Mouse (Mus musculus) 416B (cell line): ENCODE measurements around the gene Psmg3.

Experiments
- DNase-seq: peaks from one replicate; pipeline ENCODE4 v3.0.0; 2011; ENCODE audit warnings: low read depth

The Psmg3 gene

DNA sequence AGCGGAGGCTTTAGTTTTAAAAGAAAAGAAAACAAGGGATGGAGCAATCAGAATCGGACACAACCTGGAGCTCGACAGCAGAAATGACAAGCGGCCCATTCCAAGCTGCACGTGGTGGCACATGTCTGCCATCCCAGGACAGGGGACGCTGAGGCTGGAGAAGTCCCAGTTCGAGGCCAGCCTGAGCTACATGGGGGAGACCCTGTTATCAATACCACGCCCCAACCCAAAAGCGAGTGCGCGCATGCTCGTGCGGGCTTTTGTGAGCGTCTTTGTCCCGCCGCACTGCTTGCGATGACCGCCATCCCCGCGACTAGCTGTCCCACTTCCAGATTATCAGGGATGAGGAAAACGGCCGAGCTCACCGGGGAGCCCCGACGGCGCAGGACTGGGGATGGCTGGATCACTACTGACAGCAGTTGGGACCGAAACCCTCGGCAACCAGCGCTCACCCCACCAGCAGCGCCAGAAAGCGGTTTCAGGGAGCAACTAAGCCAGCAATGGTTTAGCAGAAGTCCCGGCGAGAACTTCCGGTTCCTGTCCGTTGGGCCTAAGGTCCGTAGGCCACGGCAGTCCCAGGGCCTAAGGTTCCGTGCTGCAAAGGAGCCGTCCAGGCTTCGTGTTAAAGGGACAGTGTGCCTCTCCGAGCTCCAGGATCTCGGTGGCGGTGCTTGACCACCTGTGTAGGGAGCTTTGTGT lies at the start of gene Psmg3, which contains the start of gene Gm26938:
TSS of gene Psmg3 (minus strand) at position 529 of the 699 bp plus-strand sequence.
TSS of gene Gm26938 (minus strand) at position 51 of the 699 bp plus-strand sequence.
- DNase-seq = peak; percentile 91

DNA sequence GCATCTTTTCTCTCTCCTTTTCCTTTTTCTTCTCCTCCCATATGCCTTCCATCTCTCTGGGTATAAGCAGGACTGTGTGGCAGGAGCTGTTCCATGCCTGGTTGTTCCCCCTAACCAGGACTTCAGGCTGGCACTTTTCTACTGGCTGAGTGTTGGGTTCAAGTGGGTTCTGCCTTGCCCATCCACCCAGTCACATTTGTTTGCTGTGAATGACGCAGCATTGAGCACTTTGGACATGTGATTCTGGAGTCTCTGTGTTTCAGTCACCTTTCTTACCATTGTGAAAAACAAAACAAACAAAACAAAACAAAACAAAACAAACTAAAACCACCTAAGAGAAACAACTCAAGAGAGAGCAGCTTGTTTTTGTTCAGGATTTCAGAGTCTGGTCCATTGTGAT lies 44.8 kb upstream of the Psmg3 start:
- DNase-seq = no peak

DNA sequence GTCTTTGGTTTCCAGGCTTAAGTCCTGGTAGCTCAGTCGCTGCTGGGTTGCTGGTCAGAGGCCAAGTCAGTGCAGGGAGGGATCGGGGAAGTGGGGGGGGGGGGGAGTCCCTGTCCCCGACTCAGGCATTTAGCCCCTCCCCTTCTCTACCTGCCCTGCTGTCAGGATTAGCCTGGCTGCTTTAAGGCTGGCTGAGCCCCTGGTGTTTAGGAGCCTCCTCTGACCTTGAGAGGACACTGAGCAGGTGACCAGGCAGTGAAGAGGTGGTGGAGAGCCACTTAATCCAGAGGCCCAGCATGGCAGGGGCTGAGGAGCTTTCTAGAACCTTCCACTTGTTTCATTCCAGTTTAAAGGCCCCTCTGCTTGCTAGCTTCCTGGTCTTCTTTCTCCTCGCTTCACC lies 44.2 kb upstream of the Psmg3 start:
- no peak for DNase-seq

DNA sequence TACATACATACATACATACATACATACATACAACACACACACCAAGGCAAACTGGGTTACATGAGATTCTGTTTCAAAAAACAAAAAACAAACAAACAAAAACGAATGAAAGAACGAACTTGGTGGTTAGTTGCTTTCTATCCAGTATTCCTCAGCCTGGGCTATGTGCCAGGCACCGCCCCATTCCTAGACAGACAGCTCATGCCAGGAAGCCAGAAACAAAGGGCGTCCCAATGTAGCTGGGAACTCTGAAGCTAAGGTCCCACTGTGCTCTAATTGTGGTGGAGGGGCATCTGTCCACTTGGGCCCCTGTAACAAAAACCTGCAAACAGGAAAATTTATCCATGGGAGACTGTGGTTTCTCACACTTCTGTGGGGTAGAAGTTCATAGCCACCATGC lies 36.1 kb upstream of the Psmg3 start:
- DNase-seq = no peak

DNA sequence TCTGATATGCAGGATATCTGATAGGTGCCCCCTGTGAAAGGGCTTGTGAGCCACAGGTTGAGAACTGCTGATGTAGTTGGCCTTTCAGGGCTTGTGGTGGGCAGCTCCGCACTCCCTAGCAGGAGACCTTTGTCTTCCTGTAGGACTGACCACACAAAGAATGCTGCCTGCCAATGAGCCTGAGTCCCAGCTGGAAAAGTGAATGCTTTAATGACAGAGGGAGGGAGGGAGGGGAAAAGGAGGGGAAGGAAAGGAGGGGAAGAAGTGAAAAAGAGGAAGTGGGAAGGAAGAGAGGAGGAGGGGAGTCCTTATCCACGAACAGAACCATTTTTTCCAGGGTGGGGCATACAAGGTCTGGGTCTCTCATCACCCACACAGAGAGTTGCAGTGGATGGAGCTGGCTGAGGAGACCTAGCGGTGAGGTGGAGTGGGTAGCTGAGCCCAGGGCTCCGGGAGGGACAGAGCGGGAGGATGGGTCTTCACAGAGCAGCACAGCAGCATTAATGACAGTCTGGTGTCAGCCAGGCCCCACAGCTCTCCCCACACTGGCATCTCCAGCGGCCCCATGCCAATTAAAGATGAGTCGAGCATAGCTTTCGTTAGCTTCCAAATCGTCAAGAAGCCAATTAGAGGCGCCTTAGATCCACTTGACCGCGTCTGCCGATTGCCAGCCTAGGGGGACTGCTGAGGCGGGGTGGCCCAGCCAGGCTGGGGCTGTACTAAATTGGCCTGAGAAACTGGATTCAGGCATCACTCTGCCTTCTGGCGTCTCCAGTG lies 33.8 kb upstream of the Psmg3 start:
- no peak for DNase-seq

DNA sequence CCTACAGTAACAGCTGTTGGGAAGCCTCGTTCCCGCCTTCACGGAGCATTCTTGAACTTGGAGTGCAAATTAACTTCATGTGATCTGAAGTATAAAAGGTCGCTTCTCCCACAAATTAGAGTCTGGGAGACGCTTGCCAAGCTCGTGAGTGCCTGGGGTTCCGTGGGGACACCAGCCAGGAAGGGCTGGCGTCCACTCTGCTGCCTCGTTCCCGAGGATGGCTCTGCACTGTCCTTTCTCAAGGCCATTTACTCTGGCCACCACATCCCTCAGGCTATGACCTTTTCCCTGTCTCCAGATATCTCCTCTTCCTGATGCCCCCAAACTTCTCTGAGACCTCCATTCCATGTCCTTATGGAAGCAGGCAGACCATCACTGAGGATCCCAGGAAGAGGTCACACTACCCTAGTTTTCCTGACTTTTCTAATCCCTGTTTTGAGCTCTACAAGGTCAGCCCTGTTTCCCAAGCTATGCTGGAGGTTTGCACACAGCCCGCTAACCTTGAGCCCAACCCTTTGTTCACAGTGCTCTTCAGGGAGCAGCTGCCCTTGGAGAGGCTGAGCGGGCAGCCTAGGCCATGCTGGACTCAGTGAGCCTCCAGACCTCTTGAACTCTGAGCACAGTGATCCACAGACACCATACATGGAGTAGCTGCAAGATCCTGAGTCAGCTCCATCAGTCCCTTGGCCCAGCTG lies 23.1 kb upstream of the Psmg3 start:
- no peak for DNase-seq

DNA sequence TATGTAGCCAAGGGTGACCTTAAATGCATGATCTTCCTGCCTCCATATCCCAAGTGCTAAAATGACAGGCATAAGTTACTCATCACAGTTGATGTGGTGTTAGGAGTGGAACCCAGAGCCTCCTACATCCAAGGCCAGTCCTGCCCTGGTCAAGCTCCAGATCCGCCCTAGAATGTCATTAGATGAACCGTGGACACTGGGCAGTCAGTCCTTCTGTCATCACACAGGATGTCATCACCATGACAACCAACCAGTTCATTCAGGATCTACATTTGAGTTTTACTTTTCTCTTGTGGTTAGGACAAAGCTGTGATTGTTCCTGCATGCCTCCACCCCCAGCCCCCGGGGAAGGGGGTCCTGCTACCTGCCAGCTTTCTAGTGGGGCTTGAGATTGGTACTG lies 12.5 kb upstream of the Psmg3 start:
- DNase-seq = no peak

DNA sequence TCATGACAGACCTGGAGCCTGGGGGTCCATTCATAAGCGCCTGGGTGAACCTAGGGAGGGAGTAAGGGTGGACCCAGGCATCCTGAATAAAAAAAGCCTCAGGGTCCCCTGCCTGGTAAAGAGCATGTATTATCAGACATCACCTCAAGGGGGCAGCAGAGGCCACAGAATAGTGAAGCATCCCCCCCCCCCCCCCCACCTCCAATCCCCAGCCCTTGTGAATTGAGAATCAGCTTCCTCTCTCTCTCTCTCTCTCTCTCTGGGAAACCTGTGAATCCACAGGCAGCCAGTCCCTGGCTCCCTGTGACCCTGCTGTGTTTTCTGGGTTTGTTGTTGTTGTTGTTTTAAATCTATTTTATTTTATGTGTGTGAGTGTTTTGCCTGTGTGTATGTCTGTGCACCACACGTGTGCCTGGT lies 11.8 kb upstream of the Psmg3 start:
- DNase-seq = peak; percentile 67

DNA sequence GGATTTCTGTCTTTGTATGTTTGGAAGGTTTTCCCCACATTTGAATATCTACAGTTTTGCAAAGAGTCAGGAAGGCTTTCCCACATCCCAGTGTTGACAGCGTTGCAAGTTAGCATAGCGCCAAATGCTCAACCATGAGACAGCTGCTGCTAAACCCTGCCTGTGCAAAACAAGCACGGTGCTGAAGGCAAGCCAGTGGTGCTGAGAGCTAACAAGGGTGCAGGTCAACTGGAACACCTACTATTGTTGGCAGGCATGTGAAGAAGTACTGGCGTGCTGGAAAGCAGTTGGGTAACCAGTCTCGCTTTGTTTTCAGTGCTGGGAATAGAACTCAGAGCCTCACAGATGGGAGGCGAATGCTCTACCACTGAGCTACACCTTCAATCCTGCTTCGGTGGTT lies 9.0 kb upstream of the Psmg3 start:
- DNase-seq = no peak

DNA sequence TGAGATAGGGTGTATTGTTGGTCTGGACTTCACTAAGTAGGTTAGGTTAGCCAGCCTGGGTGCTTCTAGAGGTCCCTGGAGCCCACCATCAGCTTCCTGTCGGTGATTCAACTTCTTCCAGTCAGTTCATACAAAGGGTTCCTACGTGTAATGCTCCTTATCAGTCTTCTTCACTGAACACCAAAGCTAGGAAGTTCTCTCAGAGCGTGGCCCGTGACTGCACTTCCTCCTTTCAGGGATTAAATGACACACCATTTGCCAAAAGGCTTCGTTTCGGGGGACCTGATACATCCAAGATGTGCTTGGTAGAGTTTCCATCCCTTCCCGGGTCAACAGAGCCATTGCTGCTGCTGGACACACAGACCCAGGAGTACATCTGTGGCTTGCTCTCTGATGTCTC lies 5.4 kb upstream of the Psmg3 start:
- peak; percentile 64 for DNase-seq

DNA sequence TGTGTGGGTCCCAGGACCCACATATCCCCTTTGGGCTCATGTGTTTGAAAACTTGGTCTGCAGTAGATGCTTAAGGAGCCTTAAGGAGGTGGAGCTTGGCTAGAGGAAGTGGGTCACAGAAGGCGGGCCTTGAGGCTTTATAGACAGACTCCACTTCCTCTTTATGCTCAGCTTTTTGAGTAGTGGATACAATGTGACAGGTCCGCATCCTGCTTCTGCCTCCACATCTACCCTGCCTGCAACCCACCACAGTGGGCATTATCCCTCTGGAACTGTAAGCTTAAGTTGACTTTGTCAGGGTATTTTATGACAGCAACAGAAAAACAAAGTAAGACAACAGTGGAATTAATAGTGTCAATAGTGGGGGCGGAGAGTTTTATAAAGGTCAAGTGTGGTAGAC lies 4.0 kb upstream of the Psmg3 start:
- DNase-seq = peak; percentile 91

DNA sequence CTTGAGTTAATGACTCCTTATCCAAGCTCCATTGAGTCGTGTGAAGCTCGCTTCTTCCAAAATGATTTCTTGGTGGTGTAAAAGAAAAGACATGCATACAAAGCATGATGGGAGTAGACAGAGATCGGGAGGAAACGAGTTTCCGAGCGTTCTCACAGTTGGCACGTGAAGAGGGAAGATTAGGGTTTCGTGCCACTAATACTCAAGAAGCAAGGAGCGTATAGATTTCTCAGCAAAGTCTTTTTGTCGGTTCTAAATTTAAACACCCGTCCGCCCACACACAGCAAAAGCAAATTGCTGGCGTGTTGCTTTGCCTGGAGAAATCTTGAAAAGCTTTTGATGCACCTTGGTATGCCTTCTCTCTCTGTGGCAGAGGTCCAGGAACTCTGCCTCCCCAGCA lies 2.7 kb upstream of the Psmg3 start:
- DNase-seq = no peak

DNA sequence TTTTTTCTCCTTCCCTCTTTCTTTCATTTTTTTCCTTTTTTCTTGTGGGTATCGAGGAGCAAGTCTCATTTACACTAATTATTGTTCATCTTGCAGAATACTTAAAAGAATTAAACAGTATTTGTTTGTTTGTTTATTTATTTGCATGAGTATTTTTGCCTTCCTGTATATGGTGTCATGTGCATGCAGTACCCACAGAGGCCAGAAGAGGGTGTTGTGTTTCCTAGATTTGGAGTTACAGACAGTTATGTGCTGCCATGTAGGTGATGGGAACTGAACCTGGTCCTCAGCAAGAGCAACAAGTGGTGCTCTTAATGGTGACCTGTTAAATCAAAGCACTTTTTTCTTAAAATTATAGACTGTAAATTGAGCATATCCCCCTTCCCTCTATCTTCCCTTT lies 908 bp upstream of the Psmg3 start:
- peak; percentile 48 for DNase-seq

DNA sequence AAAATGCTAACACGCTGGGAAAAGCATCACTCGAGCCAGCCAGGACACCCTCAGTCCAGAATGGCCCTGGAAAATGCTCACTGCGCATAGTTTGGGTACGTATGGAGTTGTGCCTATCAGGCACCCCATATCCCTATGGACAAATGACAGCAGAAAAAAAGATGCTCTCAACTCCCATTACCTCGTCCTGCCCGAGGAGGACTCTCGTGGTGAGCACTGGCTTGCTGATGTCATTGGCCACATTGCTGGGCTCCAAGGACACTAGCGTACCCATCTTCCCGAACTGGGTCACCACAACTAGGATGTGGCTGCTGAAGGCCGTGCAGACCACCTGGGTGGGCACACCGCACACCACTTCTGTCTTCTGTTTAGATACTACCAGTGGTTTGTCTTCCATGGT lies 738 bp downstream of the Psmg3 start:
- no peak for DNase-seq

DNA sequence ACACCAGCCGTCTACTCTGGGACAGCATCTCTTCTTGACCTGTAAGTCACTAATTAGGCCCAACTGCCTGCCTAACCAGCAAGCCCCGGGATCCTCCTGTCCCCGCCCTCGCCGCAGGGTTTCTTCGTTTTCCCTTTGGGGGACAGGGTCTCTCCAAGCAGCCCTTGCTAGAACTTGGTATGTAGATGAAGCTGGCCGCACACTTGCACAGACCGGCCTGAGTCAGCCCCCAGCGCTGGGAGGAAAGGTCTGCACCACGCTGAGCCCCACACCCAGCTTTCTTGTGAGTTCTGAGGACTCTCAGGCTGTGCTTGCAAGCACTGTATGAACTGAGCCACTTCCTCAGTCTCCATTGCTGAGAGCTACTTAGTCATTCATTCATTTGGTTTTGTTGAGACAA lies 2.2 kb downstream of the Psmg3 start:
- no peak for DNase-seq

DNA sequence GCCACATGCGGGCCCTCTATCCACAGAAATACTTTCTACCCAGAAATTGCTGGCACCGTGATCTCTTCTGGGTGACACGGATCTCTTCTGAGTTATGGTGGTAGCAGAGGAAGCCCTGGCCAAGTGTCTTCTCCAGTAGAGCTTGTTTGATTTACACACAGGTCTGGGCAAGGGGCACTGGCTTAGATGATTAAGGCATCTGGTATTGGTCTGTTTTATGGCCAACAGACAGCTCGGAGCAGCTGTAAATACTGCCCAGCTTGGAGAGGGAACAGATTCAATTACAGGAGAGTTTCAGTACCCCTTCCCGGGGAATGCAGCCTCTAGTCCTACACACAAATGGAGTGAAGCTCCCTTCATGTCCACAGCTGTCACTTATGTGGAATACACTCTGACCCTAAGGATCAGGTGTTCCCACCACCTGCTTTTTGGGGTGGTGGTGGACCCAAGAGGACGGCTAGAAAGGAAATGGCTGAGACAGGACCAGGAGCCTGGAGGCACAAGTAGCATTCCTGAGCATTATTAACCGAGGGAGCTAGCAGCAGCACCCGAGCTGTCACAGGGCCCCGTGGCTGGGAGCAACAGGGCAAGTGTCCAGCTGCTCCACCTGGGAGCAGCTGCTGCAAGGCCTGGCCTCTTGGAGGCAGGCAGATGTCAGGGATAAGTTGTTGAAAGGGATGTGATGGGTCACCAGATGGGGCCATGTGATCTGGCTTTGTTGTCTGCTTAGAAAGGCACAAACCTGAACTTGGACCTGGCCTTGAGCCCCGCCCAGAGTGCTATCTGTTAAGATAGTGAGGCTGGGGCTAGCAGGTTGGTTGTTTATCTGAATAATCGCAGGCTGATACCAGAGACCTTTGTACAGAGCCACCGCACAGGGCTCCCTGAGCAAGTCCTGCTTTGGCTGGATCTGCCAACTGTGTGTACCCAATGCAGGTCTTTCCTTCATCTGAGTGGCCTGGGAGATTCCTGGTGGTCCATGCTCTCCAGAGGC lies 4.9 kb downstream of the Psmg3 start:
- no peak for DNase-seq

DNA sequence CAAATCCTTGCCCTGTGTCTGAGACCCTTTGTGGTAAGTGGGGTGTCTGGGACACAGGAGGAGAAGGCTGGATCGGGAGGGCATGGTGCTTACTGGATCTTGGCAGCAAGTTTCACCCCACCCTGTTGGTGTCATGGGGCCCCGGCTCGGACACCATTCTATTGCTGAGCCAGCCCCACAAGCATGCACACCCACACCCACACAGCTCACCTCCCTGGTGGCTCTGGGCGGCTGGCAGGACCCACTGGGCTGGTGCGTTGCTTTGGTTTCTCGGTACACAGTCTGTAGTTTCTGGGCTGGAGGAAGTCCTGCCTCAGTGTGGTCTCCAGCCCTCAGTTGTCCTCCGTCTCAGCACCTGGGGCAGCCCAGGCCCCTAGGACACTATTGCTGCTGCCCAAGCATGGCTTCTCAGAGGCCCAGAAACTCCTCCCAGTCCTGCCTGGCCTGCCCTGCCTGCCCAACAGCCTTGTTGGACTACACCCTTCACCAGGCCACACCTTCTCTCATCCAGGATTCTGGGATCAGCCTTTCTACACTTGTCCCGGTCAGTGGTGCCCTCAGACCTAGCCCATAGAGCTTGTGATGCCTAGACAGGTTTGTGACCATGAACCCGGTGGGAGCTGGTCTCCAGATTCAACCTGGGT lies 7.0 kb downstream of the Psmg3 start, which contains the start of gene Tmem184a:
TSS of gene Tmem184a (minus strand) at position 380 of the 644 bp plus-strand sequence.
- DNase-seq = no peak

DNA sequence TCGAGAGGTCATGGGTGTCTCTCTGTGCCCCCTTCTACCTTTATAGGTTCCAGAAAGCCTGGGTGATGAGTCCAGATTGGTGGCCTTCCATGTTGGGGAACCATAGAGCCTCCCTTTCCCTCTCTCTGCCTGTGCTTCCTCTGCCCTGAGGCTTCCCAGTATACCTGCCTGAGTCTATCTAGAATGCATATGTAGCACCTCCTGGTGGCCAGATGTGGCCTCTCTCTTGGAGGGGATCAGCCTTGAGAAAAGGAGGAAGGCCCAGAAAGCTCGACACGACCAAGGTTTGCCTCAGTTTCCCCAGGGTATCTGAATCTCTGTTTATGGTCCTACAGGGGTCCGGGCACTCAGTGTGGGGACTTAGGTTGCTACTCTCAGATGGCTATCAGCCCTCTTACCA lies 7.9 kb downstream of the Psmg3 start:
- peak; percentile 68 for DNase-seq

DNA sequence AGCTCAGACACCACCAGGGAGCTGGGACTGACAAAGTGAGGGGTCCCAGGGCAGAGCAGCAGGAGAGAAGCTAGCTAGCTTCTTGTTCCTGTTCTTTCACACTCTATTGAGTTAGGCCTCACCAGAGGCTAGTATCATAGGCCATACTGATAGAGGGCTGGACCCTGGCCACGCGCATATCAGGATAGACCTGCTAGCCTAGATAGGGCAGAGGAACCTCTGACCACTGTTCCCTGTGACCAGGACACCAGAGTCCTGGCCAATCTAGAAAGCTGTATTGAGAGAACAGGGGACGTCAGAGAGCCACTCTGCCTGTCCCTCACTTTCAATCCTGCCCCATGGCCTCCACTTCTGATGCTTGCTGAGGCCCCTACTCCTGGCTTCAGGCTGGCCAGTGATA lies 8.6 kb downstream of the Psmg3 start:
- no peak for DNase-seq

DNA sequence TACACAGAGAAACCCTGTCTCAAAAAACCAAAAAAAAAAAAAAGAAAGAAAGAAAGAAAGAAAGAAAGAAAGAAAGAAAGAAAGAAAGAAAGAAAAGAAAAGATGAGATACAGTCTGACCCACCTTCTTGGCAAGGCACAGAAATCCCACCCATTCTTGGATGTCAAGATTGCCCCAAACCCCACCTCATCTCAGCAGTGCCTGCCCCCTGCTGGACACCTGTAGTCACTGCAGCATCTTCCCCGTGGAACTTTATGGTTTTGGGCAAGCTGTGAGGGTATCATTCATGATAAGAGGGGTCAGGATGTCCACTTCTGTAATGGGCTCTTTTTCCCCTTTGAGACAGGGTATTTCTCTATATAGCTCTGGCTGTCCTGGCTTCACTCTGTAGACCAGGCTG lies 9.4 kb downstream of the Psmg3 start:
- peak; percentile 38 for DNase-seq

DNA sequence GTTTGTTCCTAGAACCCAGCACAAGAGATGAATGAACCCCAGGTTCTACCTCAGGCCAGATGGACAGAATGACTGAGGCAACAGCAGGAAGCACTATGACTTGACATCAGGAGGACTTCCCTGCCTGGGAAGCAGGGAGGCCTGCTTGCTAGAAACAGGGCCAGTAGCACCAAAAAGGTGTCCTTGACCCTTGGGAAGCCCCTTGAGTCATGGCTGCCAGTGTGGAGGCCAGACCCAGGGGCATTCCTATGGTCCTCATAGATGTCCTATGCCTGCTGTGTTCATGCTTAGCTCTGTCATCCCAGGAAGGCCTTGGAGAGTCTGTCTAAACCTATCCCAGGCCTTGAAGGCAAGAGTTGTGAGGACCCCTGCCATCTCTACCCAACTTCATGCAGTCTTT lies 10.2 kb downstream of the Psmg3 start:
- no peak for DNase-seq
